Mouse (Mus musculus) embryonic facial prominence, embryonic 14.5 days (tissue): ENCODE measurements around the gene Ltbp4. TPM values are rescaled to one million over a fixed set of nuclear protein-coding genes. Genes with fewer than 3 reads are reported as not detected.

Experiments used
- ATAC-seq: fragments of 200-750 bp; cut with Nextera tagmentation; 2 replicates; pipeline ENCODE4 v1.8.0; 2017; ENCODE audit warnings: low read depth, moderate number of reproducible peaks, moderate TSS enrichment
- DNase-seq: peaks from one replicate; pipeline ENCODE4 v3.0.0-alpha.2; 2015; ENCODE audit warnings: low spot score
- H3K27ac ChIP-seq: fragments of 300-500 bp; sonication (generic); replicated peaks from 2 replicates; pipeline ENCODE4 v1.5.1; 2014; ENCODE audit warnings: low read depth, mild to moderate bottlenecking, low read length, moderate library complexity
- H3K27me3 ChIP-seq: fragments of 300-500 bp; sonication (generic); replicated peaks from 2 replicates; pipeline ENCODE4 v1.6.1; 2014; ENCODE audit warnings: low read length; ENCODE audit not compliant: control insufficient read depth, insufficient read depth
- H3K36me3 ChIP-seq: fragments of 300-500 bp; sonication (generic); 2 replicates; pipeline ENCODE4 v1.6.1; 2014; ENCODE audit warnings: low read length, mixed read lengths; ENCODE audit not compliant: control insufficient read depth, insufficient read depth
- H3K4me1 ChIP-seq: fragments of 300-500 bp; sonication (generic); 2 replicates; pipeline ENCODE4 v1.6.1; 2014; ENCODE audit warnings: antibody characterized with exemption, low read length; ENCODE audit not compliant: control insufficient read depth, insufficient read depth
- H3K4me2 ChIP-seq: fragments of 300-500 bp; sonication (generic); 2 replicates; pipeline ENCODE4 v1.6.1; 2014; ENCODE audit warnings: low read depth, mild to moderate bottlenecking, low read length, moderate library complexity, mixed read lengths
- H3K4me3 ChIP-seq: fragments of 300-500 bp; sonication (generic); 2 replicates; pipeline ENCODE4 v1.5.1; 2014; ENCODE audit warnings: low read depth, mild to moderate bottlenecking, low read length
- H3K9ac ChIP-seq: fragments of 300-500 bp; sonication (generic); 2 replicates; pipeline ENCODE4 v1.6.1; 2014; ENCODE audit warnings: low read depth, mild to moderate bottlenecking, low read length, moderate library complexity, mixed read lengths
- H3K9me3 ChIP-seq: fragments of 300-500 bp; sonication (generic); 2 replicates; pipeline ENCODE4 v1.6.1; 2016; ENCODE audit warnings: low read length; ENCODE audit not compliant: control insufficient read depth
- WGBS: fragments of 180-500 bp; shearing (Covaris S2); extraction: QIAGEN DNeasy Blood & Tissue Kit; methylation state at CpG from one replicate; pipeline ENCODE4 v1.1.7; 2014; 5-methylcytosine and 5-hydroxymethylcytosine counted together
- polyA plus RNA-seq: library from polyadenylated mRNA; unstranded; fragments of >200 nt; fragmentation: Nextera tagmentation; extraction: Ambion mirVana; gene quantifications from 2 replicates; pipeline ENCODE4 v1.2.1, GENCODE M21; 2014

The Ltbp4 gene
- polyA plus RNA-seq, 1 experiment from 2014 or later: 74.2 TPM

DNA sequence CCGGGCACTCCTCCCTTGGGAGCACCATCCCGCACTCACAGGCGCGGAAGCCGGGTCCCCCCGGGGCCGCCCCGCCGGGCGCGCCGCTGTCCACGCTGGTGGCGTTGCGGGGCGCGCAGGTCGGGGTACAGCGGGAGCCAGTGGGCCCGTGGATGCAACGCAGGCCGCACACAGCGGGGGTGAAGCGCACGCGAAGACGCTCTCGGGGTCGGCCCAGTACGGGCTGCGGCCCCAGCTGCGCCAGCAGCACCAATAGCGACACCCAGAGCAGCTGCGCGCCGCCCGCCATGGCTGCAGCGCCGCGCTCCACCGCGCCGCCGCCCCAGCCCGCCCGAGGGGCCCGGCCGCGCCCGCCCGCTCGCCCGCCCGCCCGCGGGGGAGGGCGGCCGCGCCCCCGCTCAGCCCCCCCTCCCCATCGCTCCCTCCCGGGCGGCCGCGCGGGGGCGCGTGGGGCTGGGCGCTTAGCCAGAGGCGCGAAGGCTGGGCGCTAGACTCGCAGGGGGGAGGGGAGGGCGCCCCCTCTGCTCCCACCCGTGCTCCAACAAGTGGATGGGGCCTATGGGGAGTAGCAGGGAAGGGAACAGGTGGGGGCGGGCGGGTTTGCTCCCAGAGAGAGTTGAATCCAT, 4.1 kb downstream of the Ltbp4 start:
- Histone ChIP-seq H3K4me1 (peaks cover 43% of the 10 kb centered on the region), H3K27ac (peak overlapping the region; percentile 73), H3K36me3 (no peaks in the 10 kb centered on the region), H3K9ac (peak overlapping the region; percentile 82), H3K4me3 (peak overlapping the region; percentile 60), H3K27me3 (peaks cover 63% of the 10 kb centered on the region), H3K9me3 (no peaks in the 10 kb centered on the region), H3K4me2 (peak overlapping the region; percentile 99)
- no peak for DNase-seq
- WGBS: under 1% methylated on average over 37 of the region's 77 CpGs
- ATAC-seq: no peak

DNA sequence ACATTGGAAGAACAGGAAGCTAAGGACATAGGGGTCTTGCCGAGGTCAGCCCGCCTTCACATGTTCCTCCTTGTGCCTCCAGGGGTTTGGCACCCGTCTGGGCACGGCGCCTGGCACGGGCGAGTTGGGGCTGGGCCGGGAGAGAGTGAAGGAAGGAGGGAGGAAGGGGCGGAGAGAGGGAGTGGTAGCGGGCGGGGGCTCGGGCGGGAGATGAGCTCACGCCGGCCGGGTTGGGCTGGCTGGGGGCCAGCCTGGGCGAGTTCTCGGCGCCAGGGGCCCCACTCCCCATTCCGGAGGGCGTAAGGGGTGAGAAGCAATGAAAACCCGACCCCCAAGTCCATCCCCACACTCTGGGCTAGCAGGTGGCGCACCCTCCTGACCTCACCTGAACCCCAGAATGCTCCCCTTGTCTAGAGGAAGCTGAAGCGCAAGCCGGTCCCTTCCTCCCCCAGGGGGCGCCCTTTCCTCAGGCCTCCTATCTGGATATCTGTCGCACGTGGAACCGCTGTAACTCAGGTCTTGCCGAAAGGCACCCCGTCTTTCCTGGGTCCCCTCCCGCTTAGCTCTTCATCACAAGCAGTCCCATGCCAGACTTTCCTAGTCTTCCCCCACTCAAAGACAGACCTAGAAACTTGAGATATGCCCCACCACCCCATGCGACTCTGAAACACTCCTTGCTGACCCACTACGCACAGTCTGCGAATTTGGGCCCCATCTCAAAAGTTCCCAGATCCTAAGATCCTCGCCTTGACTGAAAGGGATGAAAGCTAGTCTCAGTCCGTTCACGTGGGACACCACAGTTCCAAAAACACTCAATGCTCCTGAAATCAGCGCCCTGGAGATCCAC, 4.9 kb downstream of the Ltbp4 start:
- peak overlapping the region; percentile 99 for H3K4me2 ChIP-seq
- peak overlapping the region; percentile 73 for H3K27ac ChIP-seq
- H3K9me3 ChIP-seq: no peaks in the 10 kb centered on the region
- peak overlapping the region; percentile 82 for H3K9ac ChIP-seq
- peak; percentile 92 for DNase-seq
- H3K4me3 ChIP-seq: peak overlapping the region; percentile 60
- peak; percentile 16; the same call in 1 of the 2 replicates for ATAC-seq
- H3K36me3 ChIP-seq: peaks cover under 1% of the 10 kb centered on the region; the same call in 1 of the 2 replicates
- 3% methylated on average over 32 of the region's 39 CpGs for WGBS
- H3K27me3 ChIP-seq: peaks cover 64% of the 10 kb centered on the region
- peaks cover 40% of the 10 kb centered on the region for H3K4me1 ChIP-seq

GRCm38 (mm10) chr7:27331854-27332253, 5.6 kb downstream of the Ltbp4 start:
- WGBS: 7% methylated on average over 8 of the region's 8 CpGs
- Histone ChIP-seq H3K4me3 (peak overlapping the region; percentile 60), H3K4me1 (peaks cover 39% of the 10 kb centered on the region), H3K27ac (peak overlapping the region; percentile 73), H3K9ac (peak overlapping the region; percentile 48; the same call in 1 of the 2 replicates), H3K4me2 (peak overlapping the region; percentile 99), H3K36me3 (peaks cover 8% of the 10 kb centered on the region; the same call in 1 of the 2 replicates), H3K9me3 (no peaks in the 10 kb centered on the region), H3K27me3 (peaks cover 69% of the 10 kb centered on the region)
- ATAC-seq (no peak), DNase-seq (no peak)

DNA sequence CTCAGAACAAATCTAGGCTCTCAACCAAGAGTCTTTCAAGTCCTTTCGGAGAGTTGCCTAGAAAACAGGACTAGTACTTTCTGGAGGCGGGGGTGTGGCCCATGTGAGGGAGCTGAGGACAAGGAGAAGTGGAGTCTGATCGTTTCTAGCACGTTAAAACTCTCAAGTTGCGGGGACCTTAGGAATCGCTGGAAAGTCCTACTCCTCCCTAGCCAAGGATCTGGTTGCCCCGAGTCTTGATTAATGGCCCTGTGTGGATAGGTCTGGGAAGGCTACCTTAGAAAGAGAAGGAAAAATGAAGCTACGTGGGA, 6.0 kb downstream of the Ltbp4 start:
- Histone ChIP-seq H3K27ac (peak overlapping the region; percentile 73), H3K4me2 (peak overlapping the region; percentile 99), H3K27me3 (peaks cover 70% of the 10 kb centered on the region), H3K4me1 (peaks cover 39% of the 10 kb centered on the region), H3K9me3 (no peaks in the 10 kb centered on the region), H3K36me3 (peaks cover 11% of the 10 kb centered on the region; the same call in 1 of the 2 replicates), H3K4me3 (peak overlapping the region; percentile 60), H3K9ac (peak overlapping the region; percentile 48; the same call in 1 of the 2 replicates)
- WGBS: 5% methylated on average over 8 of the region's 8 CpGs
- no peak for ATAC-seq
- DNase-seq: no peak

- ATAC-seq: peak; percentile 38
- H3K27ac ChIP-seq: peak overlapping the region; percentile 73
Observed at GRCm38 (mm10) chr7:27330709-27331540, 6.6 kb downstream of the Ltbp4 start.

GRCm38 (mm10) chr7:27329981-27330380, 7.5 kb downstream of the Ltbp4 start:
- Histone ChIP-seq H3K27me3 (peaks cover 78% of the 10 kb centered on the region), H3K4me3 (peak overlapping the region; percentile 60), H3K4me2 (peak overlapping the region; percentile 99), H3K27ac (no peak overlapping the region; the same call in 1 of the 2 replicates), H3K4me1 (peaks cover 45% of the 10 kb centered on the region), H3K36me3 (peaks cover 11% of the 10 kb centered on the region; the same call in 1 of the 2 replicates), H3K9me3 (no peaks in the 10 kb centered on the region), H3K9ac (no peak overlapping the region)
- WGBS: 26% methylated on average over 17 of the region's 17 CpGs
- DNase-seq (no peak), ATAC-seq (no peak)

More at GRCm38 (mm10) chr7:27330709-27331540, 6.6 kb downstream of the Ltbp4 start:
- Histone ChIP-seq H3K36me3 (peaks cover 11% of the 10 kb centered on the region; the same call in 1 of the 2 replicates), H3K4me3 (peak overlapping the region; percentile 60), H3K27me3 (peaks cover 76% of the 10 kb centered on the region), H3K4me1 (peaks cover 45% of the 10 kb centered on the region), H3K9ac (peak overlapping the region; percentile 48), H3K9me3 (no peaks in the 10 kb centered on the region), H3K4me2 (peak overlapping the region; percentile 99)
- DNase-seq: peak; percentile 97
- WGBS: under 1% methylated on average over 34 of the region's 39 CpGs

DNA sequence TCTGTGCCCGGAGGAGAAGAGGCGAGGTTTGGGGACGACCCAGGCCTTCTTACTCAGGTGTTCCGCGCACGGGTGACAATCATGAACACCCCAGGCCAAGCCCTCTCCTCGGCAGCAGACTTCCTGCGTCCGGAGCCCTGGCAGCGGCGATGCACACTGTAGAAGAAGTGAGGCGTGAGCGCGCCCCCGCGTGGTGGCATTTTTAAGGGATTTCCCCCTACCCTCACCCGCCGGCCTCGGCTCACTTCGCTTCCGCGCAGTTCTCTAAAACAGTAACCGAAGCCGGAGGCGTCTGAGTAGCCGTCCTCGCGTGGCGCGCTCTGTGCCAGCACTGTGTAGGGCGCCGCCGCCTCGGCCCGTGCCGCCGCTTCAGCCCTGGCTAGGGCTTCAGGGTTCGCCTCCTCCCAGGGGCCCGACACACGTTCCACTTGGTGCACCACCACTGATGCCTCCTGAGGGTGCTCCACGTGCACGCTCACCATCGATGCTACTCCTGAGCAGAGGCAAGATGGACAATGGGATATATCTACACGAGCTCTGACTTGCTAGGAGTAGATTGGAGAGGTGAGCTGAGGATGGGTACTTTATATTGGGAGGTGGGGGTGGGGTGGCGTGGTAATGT, 8.1 kb downstream of the Ltbp4 start:
- Histone ChIP-seq H3K27ac (no peak overlapping the region), H3K9me3 (no peaks in the 10 kb centered on the region), H3K36me3 (peaks cover 11% of the 10 kb centered on the region), H3K4me2 (peak overlapping the region; percentile 99), H3K27me3 (peaks cover 80% of the 10 kb centered on the region), H3K4me3 (peak overlapping the region; percentile 60), H3K4me1 (peaks cover 42% of the 10 kb centered on the region), H3K9ac (no peak overlapping the region; the same call in 1 of the 2 replicates)
- DNase-seq (peak; percentile 88), ATAC-seq (peak; percentile 24; the same call in 1 of the 2 replicates)
- WGBS: 9% methylated on average over 29 of the region's 45 CpGs

DNA sequence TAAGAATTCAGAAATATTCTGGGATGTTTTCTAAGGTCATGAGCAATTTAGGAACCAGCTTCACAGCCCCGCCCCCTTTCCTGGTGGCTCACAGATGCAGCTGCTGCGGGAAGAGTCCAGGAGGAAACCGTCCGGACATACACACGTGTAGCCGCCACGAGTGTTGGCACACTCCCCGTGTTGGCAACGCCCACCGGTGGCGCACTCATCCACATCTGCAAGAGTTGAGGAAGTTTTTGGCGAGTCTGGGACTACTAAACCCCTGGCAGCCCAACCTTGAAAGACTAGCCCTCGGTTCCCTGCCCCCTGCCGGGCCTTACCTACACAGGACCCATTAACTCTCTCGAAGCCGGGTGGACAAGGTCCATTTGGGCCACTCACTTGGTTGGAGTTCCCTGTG, 8.8 kb downstream of the Ltbp4 start:
- Histone ChIP-seq H3K27me3 (peaks cover 74% of the 10 kb centered on the region), H3K4me1 (peaks cover 34% of the 10 kb centered on the region)

More for the DNA sequence above, 8.8 kb downstream of the Ltbp4 start:
- H3K4me2 ChIP-seq: no peak overlapping the region
- H3K9me3 ChIP-seq: no peaks in the 10 kb centered on the region
- 38% methylated on average over 16 of the region's 16 CpGs for whole genome bisulfite sequencing
- no peak overlapping the region for H3K27ac ChIP-seq
- DNase-seq: no peak
- H3K36me3 ChIP-seq: peaks cover 13% of the 10 kb centered on the region
- H3K9ac ChIP-seq: no peak overlapping the region
- no peak for ATAC-seq
- no peak overlapping the region for H3K4me3 ChIP-seq
